Mouse (Mus musculus) forebrain, embryonic 14.5 days (tissue): ENCODE measurements around the gene Tarsl2. TPM values are rescaled to one million over a fixed set of nuclear protein-coding genes. Genes with fewer than 3 reads are reported as not detected.

Experiments
- ATAC-seq: fragments of 200-750 bp; cut with Nextera tagmentation; 2 replicates; pipeline ENCODE4 v1.8.0; 2017; ENCODE audit warnings: mild to moderate bottlenecking, moderate library complexity
- DNase-seq: peaks from one replicate; pipeline ENCODE4 v3.0.0-alpha.2; 2015; ENCODE audit warnings: low spot score
- H3K27ac ChIP-seq: fragments of 300-500 bp; sonication (generic); 2 replicates; pipeline ENCODE4 v1.5.1; 2014; ENCODE audit warnings: low read depth, mild to moderate bottlenecking, control low read depth, low read length, moderate library complexity
- H3K27me3 ChIP-seq: fragments of 300-500 bp; sonication (generic); replicated peaks from 2 replicates; pipeline ENCODE4 v1.6.1; 2014; ENCODE audit warnings: low read length, control low read depth, mixed read lengths; ENCODE audit not compliant: control insufficient read depth, insufficient read depth
- H3K36me3 ChIP-seq: fragments of 300-500 bp; sonication (generic); 2 replicates; pipeline ENCODE4 v1.6.1; 2014; ENCODE audit warnings: low read length, control low read depth; ENCODE audit not compliant: control insufficient read depth, insufficient read depth
- H3K4me1 ChIP-seq: fragments of 300-500 bp; sonication (generic); 2 replicates; pipeline ENCODE4 v1.6.1; 2014; ENCODE audit warnings: antibody characterized with exemption, low read length, control low read depth; ENCODE audit not compliant: control insufficient read depth, insufficient read depth
- H3K4me2 ChIP-seq: fragments of 300-500 bp; sonication (generic); 2 replicates; pipeline ENCODE4 v1.6.1; 2014; ENCODE audit warnings: mild to moderate bottlenecking, control low read depth, low read length
- H3K4me3 ChIP-seq: fragments of 300-500 bp; sonication (generic); 2 replicates; pipeline ENCODE4 v1.5.1; 2014; ENCODE audit warnings: low read depth, low read length, control low read depth
- H3K9ac ChIP-seq: fragments of 300-500 bp; sonication (generic); 2 replicates; pipeline ENCODE4 v1.6.1; 2014; ENCODE audit warnings: mild to moderate bottlenecking, low read length, control low read depth, moderate library complexity
- H3K9me3 ChIP-seq: fragments of 300-500 bp; sonication (generic); replicated peaks from 2 replicates; pipeline ENCODE4 v1.6.1; 2016; ENCODE audit warnings: low read length, control low read depth, mixed read lengths; ENCODE audit not compliant: control insufficient read depth
- WGBS: fragments of 180-500 bp; shearing (Covaris S2); extraction: QIAGEN DNeasy Blood & Tissue Kit; methylation state at CpG from one replicate; pipeline ENCODE4 v1.1.7; 2014; 5-methylcytosine and 5-hydroxymethylcytosine counted together
- polyA plus RNA-seq: library from polyadenylated mRNA; unstranded; fragments of >200 nt; fragmentation: Nextera tagmentation; extraction: Ambion mirVana; gene quantifications from 2 replicates; pipeline ENCODE4 v1.2.1, GENCODE M21; 2014

Gene Tarsl2
- polyA plus RNA-seq, 1 experiment from 2014 or later, result 14.9 TPM

GRCm38 (mm10) chr7:65678050-65678449 is 33.4 kb downstream of the Tarsl2 start:
- no peak overlapping the region for H3K4me2 ChIP-seq
- no peak for DNase-seq
- no peaks in the 10 kb centered on the region for H3K4me1 ChIP-seq
- 84% methylated on average over 10 of the region's 10 CpGs for WGBS
- no peak overlapping the region for H3K27ac ChIP-seq
- H3K4me3 ChIP-seq, result no peak overlapping the region
- ATAC-seq, result no peak
- peaks cover 4% of the 10 kb centered on the region; the same call in 1 of the 2 replicates for H3K36me3 ChIP-seq
- H3K9ac ChIP-seq, result no peak overlapping the region
- no peaks in the 10 kb centered on the region for H3K9me3 ChIP-seq
- H3K27me3 ChIP-seq, result no peaks in the 10 kb centered on the region

- DNase-seq (no peak), ATAC-seq (no peak)
- Histone ChIP-seq H3K4me2 (no peak overlapping the region), H3K27ac (no peak overlapping the region), H3K4me1 (no peaks in the 10 kb centered on the region), H3K9ac (no peak overlapping the region), H3K36me3 (peaks cover 4% of the 10 kb centered on the region; the same call in 1 of the 2 replicates), H3K27me3 (no peaks in the 10 kb centered on the region), H3K9me3 (no peaks in the 10 kb centered on the region), H3K4me3 (no peak overlapping the region)
- 80% methylated on average over 7 of the region's 7 CpGs for WGBS
Observed at GRCm38 (mm10) chr7:65678900-65679595, 34.4 kb downstream of the Tarsl2 start.

- WGBS, result 86% methylated on average over 5 of the region's 5 CpGs
- Histone ChIP-seq H3K4me3 (no peak overlapping the region), H3K27me3 (no peaks in the 10 kb centered on the region), H3K9ac (no peak overlapping the region), H3K36me3 (peaks cover 4% of the 10 kb centered on the region; the same call in 1 of the 2 replicates), H3K4me2 (no peak overlapping the region), H3K4me1 (no peaks in the 10 kb centered on the region), H3K27ac (no peak overlapping the region), H3K9me3 (no peaks in the 10 kb centered on the region)
- ATAC-seq (no peak), DNase-seq (no peak)
Observed at GRCm38 (mm10) chr7:65681166-65681565, 36.5 kb downstream of the Tarsl2 start.

GRCm38 (mm10) chr7:65684256-65684835 is 39.6 kb downstream of the Tarsl2 start:
- H3K27me3 ChIP-seq, result no peaks in the 10 kb centered on the region
- H3K9ac ChIP-seq, result no peak overlapping the region
- H3K27ac ChIP-seq, result no peak overlapping the region
- H3K4me3 ChIP-seq, result no peak overlapping the region
- H3K9me3 ChIP-seq, result no peaks in the 10 kb centered on the region
- peaks cover 7% of the 10 kb centered on the region; the same call in 1 of the 2 replicates for H3K36me3 ChIP-seq
- DNase-seq (no peak), ATAC-seq (no peak)
- H3K4me2 ChIP-seq, result no peak overlapping the region
- WGBS, result 51% methylated on average over 7 of the region's 7 CpGs
- no peaks in the 10 kb centered on the region for H3K4me1 ChIP-seq

GRCm38 (mm10) chr7:65686664-65687063 is 42.0 kb downstream of the Tarsl2 start:
- Histone ChIP-seq H3K4me2 (no peak overlapping the region), H3K27me3 (no peaks in the 10 kb centered on the region), H3K4me1 (no peaks in the 10 kb centered on the region), H3K36me3 (peaks cover 11% of the 10 kb centered on the region; the same call in 1 of the 2 replicates), H3K27ac (no peak overlapping the region), H3K4me3 (no peak overlapping the region), H3K9ac (no peak overlapping the region), H3K9me3 (no peaks in the 10 kb centered on the region)
- 91% methylated on average over 9 of the region's 9 CpGs for WGBS
- DNase-seq, result no peak
- ATAC-seq, result no peak

GRCm38 (mm10) chr7:65690869-65691268 is 46.2 kb downstream of the Tarsl2 start, which contains the start of gene Tm2d3:
TSS of gene Tm2d3 (plus strand) at chr7:65691169.
- Histone ChIP-seq H3K4me2 (no peak within 1 kb of the TSS), H3K27me3 (no peaks in the 10 kb centered on the region), H3K9ac (no peak within 1 kb of the TSS), H3K4me1 (peaks cover 13% of the 10 kb centered on the region), H3K36me3 (peaks cover 19% of the 10 kb centered on the region), H3K27ac (no peak within 1 kb of the TSS), H3K4me3 (no peak within 1 kb of the TSS), H3K9me3 (no peaks in the 10 kb centered on the region)
- WGBS, result 90% methylated on average over 7 of the region's 7 CpGs
- ATAC-seq, result no peak
- DNase-seq, result no peak

- peaks cover 26% of the 10 kb centered on the region for H3K36me3 ChIP-seq
- H3K27me3 ChIP-seq, result no peaks in the 10 kb centered on the region
- H3K27ac ChIP-seq, result no peak overlapping the region
- ATAC-seq (no peak), DNase-seq (no peak)
- no peak overlapping the region for H3K4me2 ChIP-seq
- WGBS, result 82% methylated on average over 8 of the region's 8 CpGs
- H3K4me1 ChIP-seq, result peaks cover 13% of the 10 kb centered on the region
- H3K4me3 ChIP-seq, result no peak overlapping the region
- no peak overlapping the region for H3K9ac ChIP-seq
- no peaks in the 10 kb centered on the region for H3K9me3 ChIP-seq
Observed at GRCm38 (mm10) chr7:65691929-65692605, 47.4 kb downstream of the Tarsl2 start.

GRCm38 (mm10) chr7:65692883-65693282 is 48.2 kb downstream of the Tarsl2 start:
- Histone ChIP-seq H3K9ac (peak overlapping the region; percentile 91), H3K27me3 (no peaks in the 10 kb centered on the region), H3K27ac (peak overlapping the region; percentile 80), H3K4me1 (peaks cover 13% of the 10 kb centered on the region), H3K9me3 (no peaks in the 10 kb centered on the region), H3K4me2 (peak overlapping the region; percentile 76), H3K36me3 (peaks cover 30% of the 10 kb centered on the region), H3K4me3 (peak overlapping the region; percentile 83)
- DNase-seq (no peak), ATAC-seq (no peak; the same call in 1 of the 2 replicates)
- WGBS, result under 1% methylated on average over 10 of the region's 10 CpGs
